Mouse (Mus musculus) megakaryocyte, embryonic 14.5 days (primary cell): ENCODE results near the gene Gm3099.
"Not testable (repeated sequence)": the region's sequence is repeated elsewhere in the genome, so short reads cannot be mapped to it uniquely, and the experiment has no call there.

Source experiments
- FLI1 ChIP-seq: IDR thresholded peaks from 2 replicates; pipeline ENCODE4 v1.6.1; 2012; ENCODE audit warnings: low read length, inconsistent platforms, mixed read lengths
- GATA1 ChIP-seq: IDR thresholded peaks from 3 replicates; pipeline ENCODE4 v1.6.1; 2012; ENCODE audit warnings: mixed read lengths, low read length, inconsistent platforms, borderline replicate concordance

DNA sequence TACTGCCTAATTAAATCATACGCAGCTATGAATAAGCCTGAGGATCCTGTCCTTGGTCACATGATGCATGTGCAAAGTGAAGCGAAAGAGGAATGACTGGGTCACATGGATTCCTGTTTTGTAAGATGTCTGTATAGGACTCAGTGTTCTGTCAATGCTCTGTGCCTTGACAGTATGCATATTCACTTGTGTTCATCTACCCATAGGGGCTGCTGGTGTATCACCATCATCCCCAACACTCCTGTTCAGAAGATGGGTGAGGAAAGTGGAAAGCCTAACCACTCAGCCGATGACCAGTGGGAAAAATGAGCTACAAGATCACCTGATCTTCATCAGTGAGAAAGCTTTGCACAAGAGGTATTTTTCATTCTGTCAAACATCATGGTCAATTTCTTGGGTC lies 25.4 kb downstream of the Gm3099 start, which contains the start of gene Gm5796:
- TF ChIP-seq GATA1, FLI1: not testable (repeated sequence)
